26 mouse cellular contexts compared by ENCODE assay signal in genomic region chr15:22086856-22087255, GRCm38 (mm10).
DNase-seq lines count a peak whose midpoint lies in the region; ATAC-seq and TF ChIP-seq lines count a peak whose summit lies in the region.
"Had no signal": no experiment of that assay in that cellular context is flagged by ENCODE, and none has a peak within 500 bp of the region (broad histone marks: within the 10 kb centered on the region; RNA-seq: fewer than 3 reads in every experiment).

No protein-coding gene starts in this region.

- TF ChIP-seq CTCF in ES-Bruce4 (IDR thresholded peaks at IDR 0.05; ENCODE audit: low read depth, low read length) = no peak

- in situ Hi-C loops in ES-E14 (cut with MboI; ENCODE audit: low sequenced_read_pairs in 2 of 2, unreplicated experiment in 2 of 2) = no loop called here

- H3K27ac ChIP-seq in ES-Bruce4 (ENCODE audit: insufficient read depth, low read length) = peak overlapping the region; percentile 67; the same call in 1 of the 2 replicates
- 0 out of 2 replicates have a peak overlapping the region, but pooled peaks have one; percentile 19 for H3K27ac ChIP-seq in ES-E14 (ENCODE audit: insufficient read depth, low read depth, low read length, poor library complexity, severe bottlenecking)
- no peak overlapping the region for H3K27ac ChIP-seq in embryonic facial prominence, embryonic 10.5 days (replicated peaks)
- H3K27ac ChIP-seq in hindbrain, embryonic 12.5 days = no peak overlapping the region
- H3K27ac ChIP-seq in hindbrain, embryonic 10.5 days = no peak overlapping the region
- H3K27ac ChIP-seq: embryonic facial prominence, embryonic 13.5 days; embryonic facial prominence, embryonic 15.5 days; forebrain, embryonic 10.5 days; forebrain, embryonic 12.5 days had no signal

- TF ChIP-seq POLR2A in ES-Bruce4 (IDR thresholded peaks at IDR 0.05; ENCODE audit: insufficient read depth, low read length) = no peak

- H3K4me1 ChIP-seq in ES-Bruce4 (ENCODE audit: control insufficient read depth, insufficient read depth, low read length) (peaks cover 3% of the 10 kb centered on the region), ES-E14 (ENCODE audit: control insufficient read depth in 2 of 2, insufficient read depth in 2 of 2, low read length in 2 of 2, poor library complexity in 1 of 2) (peaks cover 0 to 3% of the 10 kb centered on the region in 2 experiments; a peak in 1 of 4 replicates)
- no peaks in the 10 kb centered on the region for H3K4me1 ChIP-seq in embryonic facial prominence, embryonic 10.5 days
- H3K4me1 ChIP-seq in hindbrain, embryonic 12.5 days = no peaks in the 10 kb centered on the region
- no peaks in the 10 kb centered on the region for H3K4me1 ChIP-seq in hindbrain, embryonic 10.5 days (replicated peaks)
- H3K4me1 ChIP-seq: embryonic facial prominence, embryonic 13.5 days; embryonic facial prominence, embryonic 15.5 days; forebrain, embryonic 10.5 days; forebrain, embryonic 12.5 days had no signal

- peak; percentile 96 for TF ChIP-seq EP300 in ES-Bruce4 (IDR thresholded peaks at IDR 0.05; ENCODE audit: insufficient read depth, low read depth, low read length)

- H3K36me3 ChIP-seq in ES-Bruce4 (ENCODE audit: control insufficient read depth, insufficient read depth, low read length, poor library complexity, severe bottlenecking) (no peaks in the 10 kb centered on the region), ES-E14 (ENCODE audit: control insufficient read depth, insufficient read depth, low read length, poor library complexity, severe bottlenecking) (no peaks in the 10 kb centered on the region; the same call in 1 of the 2 replicates)
- no peaks in the 10 kb centered on the region for H3K36me3 ChIP-seq in embryonic facial prominence, embryonic 10.5 days (replicated peaks)
- H3K36me3 ChIP-seq in hindbrain, embryonic 12.5 days = no peaks in the 10 kb centered on the region
- H3K36me3 ChIP-seq in hindbrain, embryonic 10.5 days = no peaks in the 10 kb centered on the region
- H3K36me3 ChIP-seq: embryonic facial prominence, embryonic 13.5 days; embryonic facial prominence, embryonic 15.5 days; forebrain, embryonic 10.5 days; forebrain, embryonic 12.5 days had no signal

- H3K4me3 ChIP-seq in ES-Bruce4 (ENCODE audit: low read depth, low read length) = no peak overlapping the region
- H3K4me3 ChIP-seq in ES-E14 (ENCODE audit: insufficient read depth in 1 of 2, low read depth in 1 of 2, low read length in 2 of 2, poor library complexity in 1 of 2, severe bottlenecking in 1 of 2) = no peak overlapping the region
- no peak overlapping the region for H3K4me3 ChIP-seq in embryonic facial prominence, embryonic 10.5 days
- H3K4me3 ChIP-seq in hindbrain, embryonic 12.5 days = no peak overlapping the region
- H3K4me3 ChIP-seq in hindbrain, embryonic 10.5 days = no peak overlapping the region
- H3K4me3 ChIP-seq: embryonic facial prominence, embryonic 13.5 days; embryonic facial prominence, embryonic 15.5 days; erythroblast, embryonic 14.5 days; forebrain, embryonic 10.5 days; forebrain, embryonic 12.5 days had no signal

- no peaks in the 10 kb centered on the region for H3K27me3 ChIP-seq in ES-Bruce4 (ENCODE audit: control insufficient read depth, insufficient read depth, low read length, poor library complexity, severe bottlenecking)
- H3K27me3 ChIP-seq in embryonic facial prominence, embryonic 10.5 days (replicated peaks; ENCODE audit: low read depth, poor library complexity, severe bottlenecking) = no peaks in the 10 kb centered on the region
- H3K27me3 ChIP-seq in hindbrain, embryonic 12.5 days = no peaks in the 10 kb centered on the region
- H3K27me3 ChIP-seq in hindbrain, embryonic 10.5 days (ENCODE audit: insufficient read depth, poor library complexity, severe bottlenecking) = no peaks in the 10 kb centered on the region
- H3K27me3 ChIP-seq: CH12.LX; embryonic facial prominence, embryonic 13.5 days; embryonic facial prominence, embryonic 15.5 days; forebrain, embryonic 12.5 days had no signal

- ATAC-seq in hindbrain, embryonic 12.5 days (ENCODE audit: low FRiP score) = no peak
- ATAC-seq: CD4-positive, CD25-positive, alpha-beta regulatory T cell, adult 4 months; forebrain, embryonic 14.5 days; forebrain, embryonic 16.5 days had no signal

- H3K9ac ChIP-seq in ES-Bruce4 (ENCODE audit: low read depth, poor library complexity, severe bottlenecking) (no peak overlapping the region), ES-E14 (ENCODE audit: insufficient read depth, low read depth, low read length, poor library complexity, severe bottlenecking) (no peak overlapping the region)
- no peak overlapping the region for H3K9ac ChIP-seq in hindbrain, embryonic 12.5 days
- H3K9ac ChIP-seq: embryonic facial prominence, embryonic 13.5 days; embryonic facial prominence, embryonic 15.5 days; forebrain, embryonic 12.5 days had no signal

- H3K9me3 ChIP-seq in ES-Bruce4 (replicated peaks; ENCODE audit: control insufficient read depth, insufficient read depth, low read length, poor library complexity, severe bottlenecking) = peaks cover 9% of the 10 kb centered on the region
- H3K9me3 ChIP-seq in ES-E14 (ENCODE audit: control insufficient read depth, insufficient read depth, low read depth, low read length) = 0 out of 2 replicates have a peak, but pooled peaks cover 1% of the 10 kb centered on the region
- no peaks in the 10 kb centered on the region for H3K9me3 ChIP-seq in embryonic facial prominence, embryonic 10.5 days
- H3K9me3 ChIP-seq in hindbrain, embryonic 12.5 days (replicated peaks) = no peaks in the 10 kb centered on the region
- H3K9me3 ChIP-seq in hindbrain, embryonic 10.5 days = no peaks in the 10 kb centered on the region
- H3K9me3 ChIP-seq: embryonic facial prominence, embryonic 13.5 days; embryonic facial prominence, embryonic 15.5 days; forebrain, embryonic 10.5 days; forebrain, embryonic 12.5 days had no signal

- WGBS in embryonic facial prominence, embryonic 10.5 days = 50% methylated on average over 3 of the region's 3 CpGs
- 70% methylated on average over 3 of the region's 3 CpGs for WGBS in hindbrain, embryonic 12.5 days
- WGBS in hindbrain, embryonic 10.5 days = 59% methylated on average over 3 of the region's 3 CpGs

- DNase-seq in ES-E14 (ENCODE audit: low read depth, low spot score) (peak; percentile 37), WW6 (ENCODE audit: low read depth, low spot score) (peak; percentile 24)
- peak; percentile 8 for DNase-seq in embryonic facial prominence, embryonic 10.5 days (ENCODE audit: low spot score)
- no peak for DNase-seq in embryo, embryonic 11 days
- DNase-seq in hindbrain, embryonic 10.5 days (ENCODE audit: low spot score) = no peak
- DNase-seq: adrenal gland, adult 2 months; adrenal gland, postnatal 10 days; adrenal gland, postnatal 25 days; B cell, adult 2 months; cerebellum, adult 11 months; cerebellum, adult 18-20 months; cerebellum, adult 8-10 months; cerebellum, adult 9-11 months; cerebellum, postnatal 14 days; cerebellum, postnatal 36 days had no signal

- H3K4me2 ChIP-seq in hindbrain, embryonic 12.5 days (replicated peaks) = no peak overlapping the region
- H3K4me2 ChIP-seq: embryonic facial prominence, embryonic 13.5 days; embryonic facial prominence, embryonic 15.5 days; forebrain, embryonic 12.5 days had no signal

TF ChIP-seq in ES-E14, 5 proteins besides CTCF, POLR2A, EP300 and RAD21:
- TF ChIP-seq MAFK (IDR thresholded peaks at IDR 0.05; ENCODE audit: insufficient read depth, low read depth, low read length) (no peak), ZNF384 (IDR thresholded peaks at IDR 0.05; ENCODE audit: low read depth, low read length) (no peak)

Comparison
In these comparisons a context has a peak if more than half of its experiments do, and no peak if none do; other contexts are left out.
1. H3K27ac ChIP-seq: peak in ES-Bruce4 (single experiment) and ES-E14 (single experiment); none in embryonic facial prominence, embryonic 10.5 days (single experiment), hindbrain, embryonic 12.5 days (single experiment) and hindbrain, embryonic 10.5 days (single experiment).
2. DNase-seq: peak in ES-E14 (single experiment), WW6 (single experiment) and embryonic facial prominence, embryonic 10.5 days (single experiment); none in embryo, embryonic 11 days (single experiment) and hindbrain, embryonic 10.5 days (single experiment).